Mouse (Mus musculus): ENCODE measurements at regions not wholly inside any gene's neighbourhood (a gene's known extent, or its start where the extent isn't known, plus 50 kb on each side); places are given as distances from the start of the nearest gene placed in this dataset.
"Not testable (repeated sequence)": the region's sequence is repeated elsewhere in the genome, so short reads cannot be mapped to it uniquely, and the experiment has no call there.

- not testable (repeated sequence) for DNase-seq
Observed at GRCm38 (mm10) chr3:29024851-29025250, 57.0 kb upstream of the Egfem1 start.

GRCm38 (mm10) chr3:29027726-29028125 lies 54.1 kb upstream of the Egfem1 start:
- no peak for DNase-seq

GRCm38 (mm10) chr3:29030791-29031190 lies 51.0 kb upstream of the Egfem1 start:
- DNase-seq, result no peak

GRCm38 (mm10) chr3:29031811-29032210 lies 50.0 kb upstream of the Egfem1 start:
- peak; percentile 46 for DNase-seq
